Mouse (Mus musculus) T-cell, adult 2 months (primary cell): ENCODE measurements at regions not wholly inside any gene's neighbourhood (a gene's known extent, or its start where the extent isn't known, plus 50 kb on each side); places are given as distances from the start of the nearest gene placed in this dataset.
"Not testable (repeated sequence)": the region's sequence is repeated elsewhere in the genome, so short reads cannot be mapped to it uniquely, and the experiment has no call there.

Experiments
- DNase-seq: peaks from one replicate; pipeline ENCODE4 v3.0.0; 2022; ENCODE audit warnings: low spot score

- DNase-seq = no peak
Observed at GRCm38 (mm10) chr9:97297538-97297937, 72.2 kb downstream of the Trim42 start.

GRCm38 (mm10) chr9:97295770-97296169 lies 74.0 kb downstream of the Trim42 start:
- DNase-seq = no peak

GRCm38 (mm10) chr9:97291870-97292269 lies 77.9 kb downstream of the Trim42 start:
- DNase-seq = no peak

DNA sequence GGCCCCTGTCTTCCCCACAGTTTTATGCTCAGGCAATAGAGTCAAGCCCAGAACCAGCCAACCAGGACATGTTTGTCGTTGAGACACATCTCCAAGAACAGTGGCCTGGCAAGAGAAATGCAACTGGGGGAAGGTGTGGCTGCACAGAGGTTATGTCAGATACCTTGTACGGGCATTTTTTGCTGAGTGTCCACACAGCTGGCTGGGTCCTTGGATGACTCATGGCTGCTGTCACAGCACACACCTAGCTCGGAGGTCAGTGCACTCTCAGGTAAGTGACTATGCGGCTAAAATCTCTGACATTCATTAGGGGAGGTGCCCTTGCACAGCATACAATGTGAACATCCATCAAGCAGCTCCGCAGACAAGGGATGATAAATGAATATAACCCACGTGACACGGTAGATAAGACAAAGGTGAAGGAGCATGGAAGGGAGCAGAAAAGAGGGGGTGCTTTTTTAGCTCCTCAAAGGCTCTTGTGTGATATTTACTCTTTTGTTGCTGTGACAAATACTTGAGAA lies 85.4 kb downstream of the Trim42 start:
- DNase-seq = no peak

GRCm38 (mm10) chr9:97282090-97282489 lies 87.7 kb downstream of the Trim42 start:
- DNase-seq = no peak

GRCm38 (mm10) chr9:97275449-97275848 lies 94.3 kb downstream of the Trim42 start:
- DNase-seq = not testable (repeated sequence)

DNA sequence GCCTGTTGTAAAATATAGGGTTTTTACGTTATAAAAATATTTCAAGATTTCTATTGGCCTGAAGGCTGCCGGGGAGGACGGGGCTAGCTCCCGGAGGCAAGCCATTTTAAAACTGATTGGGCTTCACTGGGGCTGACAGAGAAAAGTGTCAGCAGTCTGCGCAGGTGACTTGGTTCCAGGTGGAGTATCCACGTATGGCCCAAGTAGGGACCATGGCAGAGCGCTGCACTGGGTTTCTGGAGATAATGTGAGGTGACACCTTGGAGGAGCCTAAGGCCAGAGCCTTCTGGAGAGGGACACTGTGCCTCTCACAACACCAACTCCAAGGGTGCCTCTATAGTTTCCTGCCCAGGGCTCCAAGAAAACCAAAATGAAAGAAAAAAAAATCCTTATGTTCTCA lies 95.9 kb downstream of the Trim42 start:
- DNase-seq = no peak

DNA sequence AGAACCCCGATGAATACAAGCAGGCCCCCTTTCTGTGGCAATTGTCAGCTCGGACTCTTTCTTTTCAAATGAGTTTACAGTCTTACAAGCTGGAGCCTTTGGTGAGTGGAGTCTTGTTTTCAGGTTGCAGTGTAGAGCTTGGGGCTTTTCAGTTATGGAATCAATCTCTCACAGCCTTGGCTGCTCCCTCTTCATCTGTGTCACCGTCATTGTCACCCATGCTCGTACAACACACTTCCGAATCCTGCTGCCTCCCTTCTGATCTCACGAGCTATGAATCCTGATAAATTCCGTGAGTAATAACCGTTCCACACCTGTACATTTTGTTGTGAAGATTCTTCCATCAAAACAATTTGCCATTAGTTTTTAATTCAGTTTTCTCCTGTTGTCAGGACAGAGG lies 97.7 kb downstream of the Trim42 start:
- DNase-seq = no peak

DNA sequence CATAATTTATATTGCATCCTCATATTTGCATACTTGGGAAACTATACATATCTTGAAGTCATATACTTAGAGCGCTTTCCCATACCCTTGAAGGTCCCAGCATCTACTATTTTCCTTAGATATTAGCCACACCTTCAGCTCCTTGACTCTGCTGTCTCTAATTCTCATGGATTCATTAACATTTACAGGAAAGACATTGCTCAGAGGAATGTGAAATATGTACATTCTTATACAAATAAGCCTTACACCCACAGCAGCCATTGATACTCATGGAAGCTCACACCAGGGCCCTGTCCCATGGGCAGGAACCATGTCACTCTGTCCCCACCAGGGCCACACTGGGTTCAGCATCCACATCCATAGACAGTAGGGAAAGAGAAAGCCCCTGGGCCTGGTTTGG lies 122.1 kb downstream of the Trim42 start:
- no peak for DNase-seq

- no peak for DNase-seq
Observed at GRCm38 (mm10) chr9:97226074-97226473, 115.1 kb upstream of the Slc25a36 start.

- no peak for DNase-seq
Observed at GRCm38 (mm10) chr9:97224549-97224948, 113.6 kb upstream of the Slc25a36 start.

DNA sequence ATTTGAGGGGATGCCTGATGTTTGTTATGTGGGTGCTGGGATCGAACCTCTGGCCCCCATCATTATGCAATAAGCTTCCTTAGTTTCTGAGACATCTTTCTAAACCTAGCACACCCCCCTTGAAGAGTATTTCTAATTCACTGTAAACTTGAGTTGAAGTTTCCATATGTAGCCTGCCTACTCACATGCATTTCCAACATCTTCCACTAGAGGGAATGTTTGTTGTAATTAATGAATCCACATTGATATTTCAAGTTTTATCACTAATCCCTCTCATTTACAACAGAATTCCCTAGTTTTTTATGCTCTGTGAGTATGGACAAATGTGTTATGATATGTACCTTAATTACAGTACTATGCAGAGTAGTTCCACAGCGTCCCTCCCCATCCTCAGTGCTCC lies 103.8 kb upstream of the Slc25a36 start:
- no peak for DNase-seq

DNA sequence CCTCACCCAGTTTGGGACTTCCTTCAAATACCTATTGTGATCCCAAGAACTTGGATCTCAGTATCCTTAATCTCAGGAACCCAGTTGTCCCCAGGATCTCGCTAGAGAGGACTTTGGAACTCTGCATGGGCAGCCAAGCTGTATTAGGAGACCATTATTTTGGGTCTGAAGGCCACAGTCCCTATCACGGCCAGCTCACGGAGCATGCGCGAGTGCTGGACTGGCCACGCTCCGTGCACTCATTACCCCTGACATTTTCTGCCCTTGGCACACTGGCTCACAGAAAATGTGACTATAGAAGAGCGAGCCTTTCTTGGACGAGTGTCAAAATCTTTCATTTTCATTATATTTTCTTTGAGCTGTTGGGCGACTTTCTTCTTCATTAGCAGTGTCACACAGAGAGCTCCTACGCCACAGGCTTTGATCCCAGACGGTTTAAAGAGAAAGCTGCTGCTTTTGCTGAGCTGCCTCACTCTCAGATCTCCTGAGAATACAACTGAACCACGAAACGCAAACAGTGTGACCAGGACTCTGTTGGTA lies 79.4 kb upstream of the Slc25a36 start:
- DNase-seq = no peak

- DNase-seq = no peak
Observed at GRCm38 (mm10) chr9:97189646-97190045, 78.7 kb upstream of the Slc25a36 start.

DNA sequence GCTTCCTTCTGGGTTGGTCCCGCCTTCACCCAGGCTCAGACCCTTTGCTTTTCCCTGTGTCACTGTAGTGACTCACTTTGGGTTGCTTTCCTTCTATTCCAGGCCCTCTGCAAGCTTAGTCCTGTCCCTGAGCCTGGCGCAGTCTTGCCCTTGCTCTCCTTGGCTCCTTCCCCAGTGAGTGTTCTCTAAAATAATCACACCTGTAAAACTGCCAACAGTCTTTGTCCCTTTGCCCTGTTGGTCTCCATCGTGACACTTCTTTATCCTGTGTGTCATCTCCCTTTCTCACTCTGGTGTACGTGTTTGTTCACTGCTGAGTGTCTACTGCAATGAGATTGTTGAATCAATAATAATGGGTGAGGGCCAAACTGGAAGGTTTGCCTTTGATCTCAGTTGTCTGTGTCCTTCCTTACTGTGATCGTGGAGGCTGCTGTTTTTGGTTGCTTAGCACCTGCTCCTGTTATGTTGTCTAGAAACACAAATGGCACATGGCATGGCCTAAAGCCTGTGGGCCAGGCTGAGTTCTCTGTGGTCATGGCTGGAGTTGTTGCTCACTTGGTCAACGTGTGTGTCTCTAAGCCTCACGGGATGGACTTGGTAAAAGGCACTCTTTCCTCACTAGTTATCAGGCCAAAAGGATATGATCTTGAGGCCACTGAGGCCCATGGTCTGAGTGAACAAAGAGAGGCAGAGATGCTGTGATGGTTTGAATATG lies 77.8 kb upstream of the Slc25a36 start:
- no peak for DNase-seq

GRCm38 (mm10) chr9:97173230-97173951 lies 62.4 kb upstream of the Slc25a36 start:
- no peak for DNase-seq

DNA sequence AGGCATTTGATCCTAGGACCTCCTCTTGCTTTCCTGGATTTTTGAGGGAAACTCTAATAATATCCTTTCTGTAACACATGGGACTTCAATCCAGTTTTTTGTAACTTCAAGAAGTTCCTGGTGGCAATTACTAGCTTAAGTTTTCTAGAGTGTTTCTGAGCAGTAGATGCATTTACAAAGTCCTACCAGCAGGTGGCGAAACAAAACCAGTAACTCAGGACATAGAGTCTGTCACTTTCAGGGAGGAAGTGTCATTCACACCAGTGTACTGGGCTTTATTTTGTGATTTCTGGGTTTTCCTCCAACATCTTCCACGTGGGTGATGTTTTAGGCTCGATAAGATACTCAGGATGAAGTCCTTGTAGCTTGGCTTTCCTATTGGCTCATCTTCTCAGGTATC lies 61.1 kb upstream of the Slc25a36 start:
- peak; percentile 24 for DNase-seq

GRCm38 (mm10) chr9:97171484-97171883 lies 60.5 kb upstream of the Slc25a36 start:
- no peak for DNase-seq

DNA sequence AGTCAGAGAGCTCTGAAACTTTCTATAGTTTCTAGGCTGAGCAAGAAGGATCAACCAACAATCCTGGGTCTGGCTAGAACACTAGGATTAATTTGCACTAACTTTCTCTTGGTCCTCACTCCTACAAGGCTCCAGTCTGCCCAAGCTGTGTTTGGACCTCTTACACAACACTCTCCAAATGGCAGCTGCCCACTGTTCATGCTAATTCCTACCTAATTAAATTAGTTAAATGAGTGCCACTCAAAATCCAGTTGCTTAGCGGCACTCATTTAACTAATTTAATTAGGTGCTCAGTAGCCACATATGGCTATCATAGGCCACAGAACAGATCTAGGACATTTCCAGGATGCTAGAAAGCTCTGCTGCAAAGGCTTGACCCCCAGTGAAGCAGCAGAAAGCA lies 59.9 kb upstream of the Slc25a36 start:
- no peak for DNase-seq

DNA sequence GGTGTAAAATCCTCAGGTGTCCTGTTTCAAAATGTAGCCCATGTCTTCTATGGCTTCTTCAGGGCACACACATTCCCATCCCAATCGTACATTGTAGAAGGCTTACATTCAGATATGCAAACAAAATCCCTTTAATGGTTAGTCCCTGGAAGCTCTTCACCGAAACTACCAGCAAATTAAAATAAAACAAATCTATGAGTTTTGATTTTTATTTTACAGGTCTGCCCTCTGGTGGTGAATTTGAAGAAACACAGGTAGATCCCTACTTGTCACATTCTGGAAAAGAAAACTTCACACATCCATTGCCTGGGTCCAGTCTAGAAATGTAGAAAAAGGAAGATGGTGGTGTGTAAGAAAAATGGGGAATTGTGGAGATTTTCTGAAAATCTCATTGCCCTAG lies 51.5 kb upstream of the Slc25a36 start:
- no peak for DNase-seq
